24 mouse cellular contexts compared by ENCODE assay signal in genomic region chr13:54723143-54723542, GRCm38 (mm10). TPM values are rescaled to one million over a fixed set of nuclear protein-coding genes. Genes with fewer than 3 reads are reported as not detected.
DNase-seq lines count a peak whose midpoint lies in the region; ATAC-seq and TF ChIP-seq lines count a peak whose summit lies in the region.
"Had no signal": no experiment of that assay in that cellular context is flagged by ENCODE, and none has a peak within 500 bp of the region (broad histone marks: within the 10 kb centered on the region; RNA-seq: fewer than 3 reads in every experiment).

No protein-coding gene starts in this region.

- no peak for TF ChIP-seq POLR2A in heart, adult 2 months (IDR thresholded peaks at IDR 0.05; ENCODE audit: insufficient read depth, low read depth, low read length)
- no peak for TF ChIP-seq POLR2A in ES-Bruce4 (IDR thresholded peaks at IDR 0.05; ENCODE audit: insufficient read depth, low read length)
- no peak for TF ChIP-seq POLR2A in small intestine, adult 2 months (IDR thresholded peaks at IDR 0.05; ENCODE audit: low read depth, low read length)

- no peak overlapping the region for H3K27ac ChIP-seq in heart, adult 2 months
- H3K27ac ChIP-seq in heart, embryonic 10.5 days = no peak overlapping the region
- no peak overlapping the region for H3K27ac ChIP-seq in lung, embryonic 14.5 days (ENCODE audit: low read depth)
- no peak overlapping the region for H3K27ac ChIP-seq in lung, postnatal 0 days (ENCODE audit: low read length)
- no peak overlapping the region for H3K27ac ChIP-seq in ES-Bruce4 (ENCODE audit: insufficient read depth, low read length)
- H3K27ac ChIP-seq in small intestine, adult 2 months (ENCODE audit: insufficient read depth, low read depth, low read length) = no peak overlapping the region
- H3K27ac ChIP-seq: forebrain, embryonic 10.5 days; limb, embryonic 13.5 days; stomach, embryonic 15.5 days had no signal

- no peak overlapping the region for H3K4me3 ChIP-seq in heart, adult 2 months
- H3K4me3 ChIP-seq in heart, embryonic 10.5 days = no peak overlapping the region
- H3K4me3 ChIP-seq in lung, embryonic 14.5 days (ENCODE audit: low read depth, low read length) = no peak overlapping the region
- no peak overlapping the region for H3K4me3 ChIP-seq in lung, postnatal 0 days (ENCODE audit: low read depth, low read length)
- H3K4me3 ChIP-seq in ES-Bruce4 (ENCODE audit: low read depth, low read length) = no peak overlapping the region
- no peak overlapping the region for H3K4me3 ChIP-seq in small intestine, adult 2 months (ENCODE audit: low read depth, low read length)
- H3K4me3 ChIP-seq: forebrain, embryonic 10.5 days; limb, embryonic 13.5 days; stomach, embryonic 15.5 days had no signal

- no peaks in the 10 kb centered on the region for H3K4me1 ChIP-seq in heart, adult 2 months (ENCODE audit: control insufficient read depth, insufficient read depth, low read length)
- H3K4me1 ChIP-seq in heart, embryonic 10.5 days = peaks cover 3% of the 10 kb centered on the region; the same call in 1 of the 2 replicates
- no peaks in the 10 kb centered on the region for H3K4me1 ChIP-seq in lung, embryonic 14.5 days (ENCODE audit: insufficient read depth)
- no peaks in the 10 kb centered on the region for H3K4me1 ChIP-seq in lung, postnatal 0 days (ENCODE audit: insufficient read depth, low read depth, low read length)
- H3K4me1 ChIP-seq in ES-Bruce4 (ENCODE audit: control insufficient read depth, insufficient read depth, low read length) = no peaks in the 10 kb centered on the region
- H3K4me1 ChIP-seq in small intestine, adult 2 months (ENCODE audit: control insufficient read depth, insufficient read depth, insufficient read length, low read length) = no peaks in the 10 kb centered on the region
- H3K4me1 ChIP-seq: limb, embryonic 13.5 days; stomach, embryonic 15.5 days had no signal

- no peaks in the 10 kb centered on the region for H3K9me3 ChIP-seq in heart, embryonic 10.5 days
- no peaks in the 10 kb centered on the region for H3K9me3 ChIP-seq in lung, embryonic 14.5 days (ENCODE audit: low read depth, low read length)
- H3K9me3 ChIP-seq in lung, postnatal 0 days (ENCODE audit: low read length) = no peaks in the 10 kb centered on the region
- no peaks in the 10 kb centered on the region; the same call in 1 of the 2 replicates for H3K9me3 ChIP-seq in ES-Bruce4 (replicated peaks; ENCODE audit: control insufficient read depth, insufficient read depth, low read length, poor library complexity, severe bottlenecking)
- H3K9me3 ChIP-seq: stomach, embryonic 15.5 days had no signal

- no peaks in the 10 kb centered on the region for H3K79me2 ChIP-seq in heart, adult 2 months (replicated peaks; ENCODE audit: control insufficient read depth, insufficient read depth, low read length)

- H3K9ac ChIP-seq in heart, adult 2 months (ENCODE audit: low read depth, low read length) = no peak overlapping the region
- H3K9ac ChIP-seq in lung, embryonic 14.5 days = no peak overlapping the region
- no peak overlapping the region for H3K9ac ChIP-seq in lung, postnatal 0 days (replicated peaks; ENCODE audit: low read depth)
- H3K9ac ChIP-seq in ES-Bruce4 (ENCODE audit: low read depth, poor library complexity, severe bottlenecking) = no peak overlapping the region
- H3K9ac ChIP-seq: limb, embryonic 13.5 days; stomach, embryonic 15.5 days had no signal

- H3K27me3 ChIP-seq in heart, adult 2 months (ENCODE audit: control insufficient read depth, insufficient read depth, low read length) = no peaks in the 10 kb centered on the region
- peaks cover 9% of the 10 kb centered on the region; the same call in 1 of the 2 replicates for H3K27me3 ChIP-seq in heart, embryonic 10.5 days (ENCODE audit: insufficient read depth, poor library complexity, severe bottlenecking)
- no peaks in the 10 kb centered on the region for H3K27me3 ChIP-seq in lung, embryonic 14.5 days (ENCODE audit: insufficient read depth, low read length)
- no peaks in the 10 kb centered on the region for H3K27me3 ChIP-seq in lung, postnatal 0 days (replicated peaks; ENCODE audit: insufficient read depth, low read length)
- no peaks in the 10 kb centered on the region for H3K27me3 ChIP-seq in ES-Bruce4 (ENCODE audit: control insufficient read depth, insufficient read depth, low read length, poor library complexity, severe bottlenecking)
- H3K27me3 ChIP-seq in small intestine, adult 2 months (ENCODE audit: control insufficient read depth, insufficient read depth, low read length) = no peaks in the 10 kb centered on the region
- H3K27me3 ChIP-seq: stomach, embryonic 15.5 days had no signal

- no peaks in the 10 kb centered on the region for H3K36me3 ChIP-seq in heart, adult 2 months (ENCODE audit: control insufficient read depth, insufficient read depth, low read length)
- H3K36me3 ChIP-seq in heart, embryonic 10.5 days = no peaks in the 10 kb centered on the region
- no peaks in the 10 kb centered on the region for H3K36me3 ChIP-seq in lung, embryonic 14.5 days (ENCODE audit: insufficient read depth)
- no peaks in the 10 kb centered on the region for H3K36me3 ChIP-seq in lung, postnatal 0 days (ENCODE audit: insufficient read depth, low read length)
- H3K36me3 ChIP-seq in ES-Bruce4 (ENCODE audit: control insufficient read depth, insufficient read depth, low read length, poor library complexity, severe bottlenecking) = no peaks in the 10 kb centered on the region
- H3K36me3 ChIP-seq in small intestine, adult 2 months (ENCODE audit: control insufficient read depth, insufficient read depth, low read length) = peaks cover 80% of the 10 kb centered on the region
- H3K36me3 ChIP-seq: forebrain, embryonic 10.5 days; limb, embryonic 13.5 days; stomach, embryonic 15.5 days had no signal

- TF ChIP-seq CTCF in heart, adult 2 months (IDR thresholded peaks at IDR 0.05) = peak; percentile 29; the same call in 1 of the 2 replicates
- peak; percentile 19; the same call in 1 of the 2 replicates for TF ChIP-seq CTCF in lung, embryonic 14.5 days (IDR thresholded peaks at IDR 0.05; ENCODE audit: low read depth)
- no peak for TF ChIP-seq CTCF in lung, postnatal 0 days (IDR thresholded peaks at IDR 0.05)
- TF ChIP-seq CTCF in ES-Bruce4 (IDR thresholded peaks at IDR 0.05; ENCODE audit: low read depth, low read length) = peak; percentile 50
- TF ChIP-seq CTCF in small intestine, adult 2 months (IDR thresholded peaks at IDR 0.05; ENCODE audit: extremely low read depth, insufficient read length, insufficient replicate concordance, low read depth, low read length) = peak; percentile 44; the same call in 1 of the 2 replicates

- no peak for ATAC-seq in lung, embryonic 14.5 days (ENCODE audit: insufficient read depth)
- no peak for ATAC-seq in lung, postnatal 0 days
- ATAC-seq: midbrain, embryonic 16.5 days had no signal

- TF ChIP-seq EP300 in heart, adult 2 months (IDR thresholded peaks at IDR 0.05; ENCODE audit: insufficient read depth, low read depth, low read length) = no peak
- TF ChIP-seq EP300 in lung, postnatal 0 days (IDR thresholded peaks at IDR 0.05) = no peak
- TF ChIP-seq EP300 in ES-Bruce4 (IDR thresholded peaks at IDR 0.05; ENCODE audit: insufficient read depth, low read depth, low read length) = no peak

- WGBS in heart, adult 2 months = 91% methylated on average over 3 of the region's 3 CpGs
- WGBS in heart, embryonic 10.5 days = 87% methylated on average over 3 of the region's 3 CpGs
- WGBS in lung, embryonic 14.5 days = 92% methylated on average over 3 of the region's 3 CpGs
- WGBS in lung, postnatal 0 days = 90% methylated on average over 3 of the region's 3 CpGs
- 95% methylated on average over 3 of the region's 3 CpGs for WGBS in small intestine, adult 2 months

- no peak overlapping the region for H3K4me2 ChIP-seq in lung, embryonic 14.5 days
- no peak overlapping the region for H3K4me2 ChIP-seq in lung, postnatal 0 days (replicated peaks; ENCODE audit: low read depth, low read length)
- H3K4me2 ChIP-seq: limb, embryonic 13.5 days; stomach, embryonic 15.5 days had no signal

- DNase-seq in heart, adult 2 months = no peak
- DNase-seq in heart, embryonic 10.5 days (ENCODE audit: low spot score) = no peak
- no peak for DNase-seq in lung, embryonic 14.5 days
- no peak for DNase-seq in lung, postnatal 0 days (ENCODE audit: low spot score)
- DNase-seq in kidney, adult 8-10 months = no peak
- DNase-seq: adrenal gland, postnatal 36 days; cerebellum, adult 8-10 months; gastrocnemius, postnatal 10 days; kidney, adult 9 months; layer of hippocampus, adult 9-11 months; lung, postnatal 36 days; right cerebral cortex, postnatal 25 days had no signal

- intact Hi-C loops in heart, adult 2 months (cut with DNase I) = no loop called here

RNA-seq across cellular contexts. Expression of gene Cdhr2, which starts 21.9 kb away (rescaled TPM):
- not detected for total RNA-seq in heart, adult 2 months (2021)
- polyA plus RNA-seq in heart, adult 2 months (2012; rRNA removed) = 0.04 TPM in 1 of 2 replicates, not detected in the other
- polyA plus RNA-seq in heart, embryonic 10.5 days (2016; fragmentation: Nextera tagmentation; extraction: Ambion mirVana) = 0.06 and 1.2 TPM in 2 replicates
- 0.04 TPM in 1 of 2 replicates, not detected in the other for polyA plus RNA-seq in lung, embryonic 14.5 days (2014; fragmentation: Nextera tagmentation; extraction: Ambion mirVana)
- polyA plus RNA-seq in lung, postnatal 0 days (2015; fragmentation: Nextera tagmentation; extraction: Ambion mirVana) = not detected in 2 replicates
- polyA plus RNA-seq in ES-Bruce4 (2011; ENCODE audit: insufficient read depth, insufficient read length, low read depth, missing spikeins) = not detected in 2 replicates
- polyA plus RNA-seq in small intestine, adult 2 months (2012; rRNA removed) = 473 and 1,001 TPM in 2 replicates
- total RNA-seq: adrenal gland, postnatal 36 days; heart, adult 8-10 months; hematopoietic stem cell, adult 5-6 weeks; megakaryocyte-erythroid progenitor cell, adult 5-6 weeks; neutrophil, adult 5-6 weeks had no signal

RNA-seq across cellular contexts. Expression of gene Gprin1, which starts 26.5 kb away (rescaled TPM):
- total RNA-seq in heart, adult 2 months (2021) = not detected
- polyA plus RNA-seq in heart, adult 2 months (2012; rRNA removed) = 0.03 TPM in 1 of 2 replicates, not detected in the other
- 0.03 and 0.06 TPM in 2 replicates for polyA plus RNA-seq in heart, embryonic 10.5 days (2016; fragmentation: Nextera tagmentation; extraction: Ambion mirVana)
- polyA plus RNA-seq in lung, embryonic 14.5 days (2014; fragmentation: Nextera tagmentation; extraction: Ambion mirVana) = 0.34 and 0.53 TPM in 2 replicates
- 0.04 TPM in 1 of 2 replicates, not detected in the other for polyA plus RNA-seq in lung, postnatal 0 days (2015; fragmentation: Nextera tagmentation; extraction: Ambion mirVana)
- not detected in 2 replicates for polyA plus RNA-seq in ES-Bruce4 (2011; ENCODE audit: insufficient read depth, insufficient read length, low read depth, missing spikeins)
- 0.14 and 0.18 TPM in 2 replicates for polyA plus RNA-seq in small intestine, adult 2 months (2012; rRNA removed)
- total RNA-seq: hematopoietic stem cell, adult 5-6 weeks; megakaryocyte-erythroid progenitor cell, adult 5-6 weeks; neutrophil, adult 5-6 weeks had no signal
- polyA plus RNA-seq: heart, embryonic 16.5 days; liver, embryonic 16.5 days had no signal

RNA-seq across cellular contexts. Expression of gene Rnf44, which starts 29.4 kb away (rescaled TPM):
- total RNA-seq in heart, adult 2 months (2021) = 10 to 100 TPM; 51.6 to 54.6 TPM
- polyA plus RNA-seq in heart, adult 2 months (2012; rRNA removed) = 69.2 and 94.5 TPM in 2 replicates
- 68.1 and 96.1 TPM in 2 replicates for polyA plus RNA-seq in heart, embryonic 10.5 days (2016; fragmentation: Nextera tagmentation; extraction: Ambion mirVana)
- polyA plus RNA-seq in lung, embryonic 14.5 days (2014; fragmentation: Nextera tagmentation; extraction: Ambion mirVana) = 59.9 and 63.4 TPM in 2 replicates
- polyA plus RNA-seq in lung, postnatal 0 days (2015; fragmentation: Nextera tagmentation; extraction: Ambion mirVana) = 52.1 and 60.0 TPM in 2 replicates
- 153 and 171 TPM in 2 replicates for polyA plus RNA-seq in ES-Bruce4 (2011; ENCODE audit: insufficient read depth, insufficient read length, low read depth, missing spikeins)
- 206 and 318 TPM in 2 replicates for polyA plus RNA-seq in small intestine, adult 2 months (2012; rRNA removed)

RNA-seq across cellular contexts. Expression of gene Sncb, which starts 43.3 kb away (rescaled TPM):
- not detected for total RNA-seq in heart, adult 2 months (2021)
- 0.20 and 0.31 TPM in 2 replicates for polyA plus RNA-seq in heart, adult 2 months (2012; rRNA removed)
- 0.13 TPM in 1 of 2 replicates, not detected in the other for polyA plus RNA-seq in heart, embryonic 10.5 days (2016; fragmentation: Nextera tagmentation; extraction: Ambion mirVana)
- not detected in 2 replicates for polyA plus RNA-seq in lung, embryonic 14.5 days (2014; fragmentation: Nextera tagmentation; extraction: Ambion mirVana)
- polyA plus RNA-seq in lung, postnatal 0 days (2015; fragmentation: Nextera tagmentation; extraction: Ambion mirVana) = not detected in 2 replicates
- polyA plus RNA-seq in ES-Bruce4 (2011; ENCODE audit: insufficient read depth, insufficient read length, low read depth, missing spikeins) = 2.7 and 2.8 TPM in 2 replicates
- 0.37 and 0.63 TPM in 2 replicates for polyA plus RNA-seq in small intestine, adult 2 months (2012; rRNA removed)
- total RNA-seq: hematopoietic stem cell, adult 5-6 weeks; megakaryocyte-erythroid progenitor cell, adult 5-6 weeks; neutrophil, adult 5-6 weeks had no signal
- polyA plus RNA-seq: heart, embryonic 16.5 days; limb, embryonic 13.5 days; liver, embryonic 16.5 days had no signal

Comparison
In these comparisons a context has a peak if more than half of its experiments do, and no peak if none do; other contexts are left out.
1. RNA of gene Cdhr2, which starts 21.9 kb away (polyA plus RNA-seq): 473 to 1,001 TPM in small intestine, adult 2 months; 0.06 to 1.2 TPM in heart, embryonic 10.5 days, 0.04 TPM in heart, adult 2 months, 0.04 TPM in lung, embryonic 14.5 days, not detected in lung, postnatal 0 days and not detected in ES-Bruce4; every median in the first group is over 100 times any median in the second.